Mouse (Mus musculus): Measurements from ENCODE around the gene Xirp2. TPM values are rescaled to one million over a fixed set of nuclear protein-coding genes. Genes with fewer than 3 reads are reported as not detected.
"Not testable (repeated sequence)": the region's sequence is repeated elsewhere in the genome, so short reads cannot be mapped to it uniquely, and the experiment has no call there.

Gene Xirp2
- polyA plus RNA-seq (2015; fragmentation: Nextera tagmentation; extraction: Ambion mirVana) = not detected in 2 replicates

DNA sequence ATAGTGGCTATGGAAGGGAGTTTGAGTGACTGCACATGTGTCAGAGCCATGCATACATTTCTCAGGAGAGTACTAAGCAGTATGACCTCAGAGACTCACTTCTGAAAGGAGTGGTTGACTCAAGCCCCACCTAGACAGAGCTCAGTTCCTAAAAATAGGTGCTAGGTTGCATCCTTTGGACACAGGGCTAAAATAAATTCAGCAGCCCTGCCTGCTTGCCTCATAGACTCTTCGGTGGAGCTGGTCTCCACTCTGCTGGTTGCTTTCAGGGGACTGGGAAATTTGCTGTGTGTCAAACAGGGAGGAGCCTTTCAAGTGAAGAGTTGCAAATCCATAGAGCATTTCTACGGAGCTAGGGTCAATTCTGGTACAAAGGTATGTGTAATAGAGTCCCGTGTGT lies at the start of gene Xirp2:
Gene Xirp2, plus strand, starts transcription at position 223 of the 400 bp plus-strand sequence.
- Histone ChIP-seq H3K36me3 (replicated peaks) (no peaks in the 10 kb centered on the region), H3K27ac (no peak within 1 kb of the TSS), H3K4me3 (no peak within 1 kb of the TSS), H3K4me2 (no peak within 1 kb of the TSS), H3K4me1 (no peaks in the 10 kb centered on the region), H3K9me3 (no peaks in the 10 kb centered on the region), H3K27me3 (replicated peaks) (no peaks in the 10 kb centered on the region), H3K9ac (no peak within 1 kb of the TSS)
- no peak for ATAC-seq (replicated peaks)
- WGBS = 82% methylated on average over 3 of the region's 3 CpGs

DNA sequence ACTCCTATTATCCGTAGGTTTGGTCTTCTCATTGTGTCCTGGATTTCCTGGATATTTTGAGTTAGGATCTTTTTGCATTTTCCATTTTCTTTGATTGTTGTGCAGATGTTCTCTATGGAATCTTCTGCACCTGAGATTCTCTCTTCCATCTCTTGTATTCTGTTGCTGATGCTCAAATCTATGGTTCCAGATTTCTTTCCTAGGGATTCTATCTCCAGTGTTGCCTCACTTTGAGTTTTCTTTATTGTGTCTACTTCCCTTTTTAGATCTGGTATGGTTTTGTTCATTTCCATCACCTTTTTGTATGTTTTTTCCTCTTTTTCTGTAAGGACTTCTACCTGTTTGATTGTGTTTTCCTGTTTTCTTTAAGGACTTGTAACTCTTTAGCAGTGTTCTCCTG lies 32.4 kb upstream of the Xirp2 start, which contains the start of gene Gm21830:
Gene Gm21830, plus strand, starts transcription at position 301 of the 400 bp plus-strand sequence.
- H3K4me2 ChIP-seq; H3K9ac ChIP-seq; H3K4me3 ChIP-seq; H3K27ac ChIP-seq; H3K4me1 ChIP-seq; ATAC-seq (replicated peaks); H3K9me3 ChIP-seq; H3K27me3 ChIP-seq (replicated peaks); H3K36me3 ChIP-seq (replicated peaks): not testable (repeated sequence)
- no CpG with 5 or more reads among the region's 1 CpGs for WGBS

DNA sequence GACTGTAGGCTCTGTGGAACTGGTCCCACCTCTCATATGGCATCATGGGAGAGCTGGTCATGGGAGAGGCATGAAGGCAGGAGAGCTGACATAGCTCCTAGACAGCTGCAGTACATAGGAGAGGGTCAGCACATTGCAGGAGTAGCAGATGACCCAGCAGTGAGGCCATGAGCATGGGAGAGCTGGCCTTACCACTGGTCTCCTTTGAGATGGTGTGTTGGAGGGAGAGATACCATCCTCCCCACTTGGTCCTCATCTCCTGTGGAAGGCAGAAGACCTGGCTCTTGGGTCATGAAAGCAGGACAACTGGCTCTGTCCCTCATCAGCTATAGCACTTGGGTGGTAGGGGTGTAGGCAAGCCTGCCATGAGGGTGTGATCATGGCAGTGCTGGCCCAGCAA lies 24.9 kb upstream of the Xirp2 start:
- Histone ChIP-seq H3K4me1 (no peaks in the 10 kb centered on the region), H3K9ac (no peak overlapping the region), H3K4me2 (no peak overlapping the region), H3K36me3 (replicated peaks) (no peaks in the 10 kb centered on the region), H3K27ac (no peak overlapping the region), H3K9me3 (no peaks in the 10 kb centered on the region), H3K27me3 (replicated peaks) (no peaks in the 10 kb centered on the region), H3K4me3 (no peak overlapping the region)
- ATAC-seq (replicated peaks) = no peak

DNA sequence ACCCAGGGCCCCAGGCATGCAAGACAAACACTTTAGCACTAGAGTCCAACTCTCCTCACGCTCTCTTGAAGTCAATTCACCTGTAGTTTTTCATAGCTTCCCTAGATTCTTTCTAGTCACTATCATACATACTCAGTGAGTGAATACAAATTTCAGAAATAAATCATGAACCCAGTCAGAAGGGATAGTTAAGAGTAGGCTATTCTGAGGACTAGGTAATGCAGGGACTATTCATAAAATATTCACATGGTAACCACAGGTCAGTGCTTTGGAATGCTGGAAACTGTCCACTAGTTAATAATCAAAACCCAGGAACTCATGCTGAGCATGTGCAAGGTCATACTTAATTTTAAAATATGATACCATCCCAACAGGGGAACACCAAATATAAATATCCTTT lies 23.0 kb upstream of the Xirp2 start:
- WGBS = 93% methylated on average over 1 of the region's 1 CpGs
- Histone ChIP-seq H3K4me2 (no peak overlapping the region), H3K9me3 (no peaks in the 10 kb centered on the region), H3K36me3 (replicated peaks) (no peaks in the 10 kb centered on the region), H3K4me3 (no peak overlapping the region), H3K27ac (no peak overlapping the region), H3K27me3 (replicated peaks) (no peaks in the 10 kb centered on the region), H3K4me1 (no peaks in the 10 kb centered on the region), H3K9ac (no peak overlapping the region)
- ATAC-seq (replicated peaks) = no peak

DNA sequence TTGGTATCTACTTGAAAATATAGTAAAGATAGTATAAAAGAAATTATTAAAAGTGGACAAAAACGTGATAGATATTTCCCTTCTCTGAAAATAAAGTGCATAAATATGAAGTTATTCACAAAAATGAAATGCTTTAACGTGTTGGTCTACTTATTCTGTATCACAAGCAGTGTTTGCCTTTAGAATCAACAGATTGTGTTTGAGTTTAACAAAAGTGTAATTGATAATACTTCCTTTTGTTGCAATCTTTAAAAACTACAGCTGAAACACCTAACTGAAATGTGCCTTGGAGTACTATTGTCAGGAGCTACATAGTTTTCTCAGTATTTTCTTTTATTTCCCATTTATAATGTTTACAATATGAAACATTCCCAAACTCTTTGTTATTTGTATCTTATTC lies 12.7 kb upstream of the Xirp2 start, which contains the start of gene Gm26727:
Gene Gm26727, minus strand, starts transcription at position 101 of the 400 bp plus-strand sequence.
- no peaks in the 10 kb centered on the region for H3K27me3 ChIP-seq (replicated peaks)
- no peak within 1 kb of the TSS for H3K27ac ChIP-seq
- no peak within 1 kb of the TSS for H3K9ac ChIP-seq
- H3K36me3 ChIP-seq (replicated peaks) = no peaks in the 10 kb centered on the region
- no peak for ATAC-seq (replicated peaks)
- H3K9me3 ChIP-seq = no peaks in the 10 kb centered on the region
- WGBS = 56% methylated on average over 2 of the region's 2 CpGs
- H3K4me2 ChIP-seq = no peak within 1 kb of the TSS
- no peaks in the 10 kb centered on the region for H3K4me1 ChIP-seq
- no peak within 1 kb of the TSS for H3K4me3 ChIP-seq

DNA sequence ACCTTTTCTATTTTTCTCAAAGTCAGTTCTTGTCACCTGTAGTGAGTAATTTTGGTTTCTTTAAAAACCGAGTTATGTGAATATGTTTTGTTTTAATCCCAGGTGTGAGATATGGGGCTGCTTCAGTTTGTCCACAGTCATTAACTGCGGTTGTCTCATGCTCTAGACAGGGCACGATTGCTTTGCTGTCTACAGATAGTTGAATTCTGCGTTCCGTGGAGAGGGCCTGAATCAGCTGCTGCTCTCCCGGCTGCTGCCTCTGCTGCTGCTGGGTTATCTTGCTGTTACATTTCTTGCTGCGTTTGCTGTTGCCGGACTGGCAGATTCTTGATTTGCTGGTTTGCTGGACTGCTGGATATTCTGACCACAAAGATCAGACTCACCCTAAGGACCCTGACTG lies 7.5 kb upstream of the Xirp2 start:
- no peak for ATAC-seq (replicated peaks)
- no peaks in the 10 kb centered on the region for H3K4me1 ChIP-seq
- no peak overlapping the region for H3K4me3 ChIP-seq
- no peak overlapping the region for H3K27ac ChIP-seq
- no peaks in the 10 kb centered on the region for H3K36me3 ChIP-seq (replicated peaks)
- H3K9ac ChIP-seq = no peak overlapping the region
- H3K9me3 ChIP-seq = no peaks in the 10 kb centered on the region
- no peak overlapping the region for H3K4me2 ChIP-seq
- no peaks in the 10 kb centered on the region for H3K27me3 ChIP-seq (replicated peaks)
- WGBS = 88% methylated on average over 8 of the region's 8 CpGs

DNA sequence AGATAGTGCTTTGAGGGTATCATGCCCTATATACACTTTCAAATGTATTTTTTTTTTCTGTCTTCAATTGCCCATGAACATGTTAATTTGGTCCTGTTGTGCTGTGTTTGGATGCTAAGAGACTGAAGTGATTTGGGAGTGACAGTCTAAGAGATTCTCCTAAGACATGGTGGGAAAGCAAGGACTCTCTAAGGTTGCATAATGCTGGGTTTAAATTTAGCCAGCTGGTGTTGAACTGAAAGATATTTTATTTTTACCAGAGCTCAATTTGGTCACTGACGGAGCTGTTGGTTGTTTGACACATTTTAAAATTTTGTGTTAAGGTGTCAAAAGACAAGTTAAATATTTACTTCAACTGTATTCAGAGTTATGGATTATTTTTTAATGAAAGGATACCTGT lies 970 bp downstream of the Xirp2 start:
- H3K4me2 ChIP-seq = no peak overlapping the region
- ATAC-seq (replicated peaks) = no peak
- no peak overlapping the region for H3K27ac ChIP-seq
- no peak overlapping the region for H3K4me3 ChIP-seq
- H3K4me1 ChIP-seq = no peaks in the 10 kb centered on the region
- H3K36me3 ChIP-seq (replicated peaks) = no peaks in the 10 kb centered on the region
- H3K9ac ChIP-seq = no peak overlapping the region
- H3K9me3 ChIP-seq = no peaks in the 10 kb centered on the region
- WGBS = 92% methylated on average over 1 of the region's 1 CpGs
- H3K27me3 ChIP-seq (replicated peaks) = no peaks in the 10 kb centered on the region

DNA sequence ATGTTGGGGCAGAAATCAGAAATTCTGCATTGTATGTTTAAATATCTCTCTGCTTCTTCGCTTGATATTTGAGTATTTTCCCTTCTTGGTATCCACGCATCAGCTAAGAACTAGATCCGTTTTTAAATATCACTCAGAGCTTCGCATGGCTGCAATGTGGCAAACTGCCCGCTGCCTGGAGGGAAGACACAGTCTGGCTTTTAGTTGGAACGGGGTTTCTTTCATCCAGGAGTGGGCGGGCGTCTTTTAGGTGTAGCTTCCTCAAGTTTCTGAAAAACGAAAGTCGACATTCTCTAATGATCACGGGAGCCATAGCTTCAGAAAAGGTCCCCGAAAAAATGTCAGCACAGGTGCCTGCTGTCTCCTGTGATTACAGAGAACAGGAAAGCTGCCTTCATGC lies 1.4 kb downstream of the Xirp2 start:
- H3K4me1 ChIP-seq = no peaks in the 10 kb centered on the region
- no peaks in the 10 kb centered on the region for H3K36me3 ChIP-seq (replicated peaks)
- no peaks in the 10 kb centered on the region for H3K27me3 ChIP-seq (replicated peaks)
- WGBS = 74% methylated on average over 12 of the region's 12 CpGs
- H3K9ac ChIP-seq = no peak overlapping the region
- no peak for ATAC-seq (replicated peaks)
- no peak overlapping the region for H3K4me2 ChIP-seq
- no peak overlapping the region for H3K27ac ChIP-seq
- no peak overlapping the region for H3K4me3 ChIP-seq
- no peaks in the 10 kb centered on the region for H3K9me3 ChIP-seq

DNA sequence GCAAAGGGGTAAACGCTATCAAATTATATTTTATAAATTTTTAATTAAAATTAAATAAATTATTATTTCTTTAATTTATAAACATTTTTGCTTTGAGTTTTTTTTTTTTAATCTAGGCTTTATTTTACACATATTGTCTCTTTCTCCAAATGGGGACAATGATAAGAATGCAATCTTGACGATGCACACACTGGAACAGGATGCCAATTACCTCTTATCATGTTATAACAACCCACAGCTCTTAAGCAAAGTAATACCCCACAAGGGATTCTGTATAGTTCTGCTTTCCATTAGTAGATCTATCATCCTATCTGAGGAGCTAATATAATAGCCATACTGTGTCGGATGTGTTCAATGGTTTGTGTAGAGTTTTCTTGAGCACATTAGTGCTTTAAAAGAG lies 15.1 kb downstream of the Xirp2 start:
- 77% methylated on average over 3 of the region's 3 CpGs for WGBS
- ATAC-seq (replicated peaks) = no peak

DNA sequence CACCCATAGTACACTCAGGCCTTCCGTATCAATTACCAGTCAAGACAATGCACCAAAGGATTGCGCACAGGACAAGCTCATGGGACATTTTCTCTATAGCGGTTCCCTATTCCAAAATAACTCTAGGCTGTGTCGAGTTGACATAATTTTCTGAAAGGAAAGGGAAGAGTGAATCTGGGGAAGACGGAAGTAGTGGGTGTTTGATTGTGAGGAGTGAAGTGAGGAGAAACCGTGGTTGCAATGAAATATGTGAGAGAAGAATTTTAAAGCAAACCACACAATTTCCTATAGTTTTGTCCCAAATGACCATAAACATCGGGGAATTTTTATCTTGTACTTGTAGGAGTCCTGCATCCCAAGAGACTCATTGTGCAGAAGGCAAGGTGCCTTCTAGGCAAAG lies 21.2 kb downstream of the Xirp2 start:
- no peak overlapping the region for H3K4me3 ChIP-seq
- WGBS = 88% methylated on average over 7 of the region's 7 CpGs
- H3K9ac ChIP-seq = no peak overlapping the region
- ATAC-seq (replicated peaks) = no peak
- no peaks in the 10 kb centered on the region for H3K9me3 ChIP-seq
- H3K36me3 ChIP-seq (replicated peaks) = no peaks in the 10 kb centered on the region
- no peaks in the 10 kb centered on the region for H3K4me1 ChIP-seq
- no peaks in the 10 kb centered on the region for H3K27me3 ChIP-seq (replicated peaks)
- no peak overlapping the region for H3K27ac ChIP-seq
- no peak overlapping the region for H3K4me2 ChIP-seq

More for the DNA sequence above, 15.1 kb downstream of the Xirp2 start:
- H3K27me3 ChIP-seq (replicated peaks) = no peaks in the 10 kb centered on the region
- H3K36me3 ChIP-seq (replicated peaks) = no peaks in the 10 kb centered on the region
- H3K27ac ChIP-seq = no peak overlapping the region
- H3K4me3 ChIP-seq = no peak overlapping the region
- H3K9ac ChIP-seq = no peak overlapping the region
- no peak overlapping the region for H3K4me2 ChIP-seq
- no peaks in the 10 kb centered on the region for H3K4me1 ChIP-seq
- H3K9me3 ChIP-seq = no peaks in the 10 kb centered on the region

DNA sequence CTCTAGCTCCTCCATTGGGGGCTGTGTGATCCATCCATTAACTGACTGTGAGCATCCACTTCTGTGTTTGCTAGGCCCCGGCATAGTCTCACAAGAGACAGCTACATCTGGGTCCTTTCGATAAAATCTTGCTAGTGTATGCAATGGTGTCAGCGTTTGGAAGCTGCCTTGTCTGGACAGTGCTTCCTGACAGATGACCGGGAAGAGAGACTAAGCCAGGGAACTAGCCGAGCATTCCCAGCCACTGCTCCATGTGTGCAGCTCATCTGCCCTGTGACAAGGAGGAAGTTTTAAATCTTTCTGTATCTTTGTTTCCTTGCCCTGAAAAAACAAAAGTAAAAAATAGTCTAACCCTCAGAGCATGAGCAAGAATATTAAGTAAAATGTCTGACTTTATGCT lies 24.2 kb downstream of the Xirp2 start:
- not testable (repeated sequence) for H3K4me3 ChIP-seq; H3K36me3 ChIP-seq (replicated peaks); H3K4me2 ChIP-seq; H3K9ac ChIP-seq; H3K4me1 ChIP-seq; ATAC-seq (replicated peaks); H3K27ac ChIP-seq; H3K9me3 ChIP-seq; H3K27me3 ChIP-seq (replicated peaks)
- 87% methylated on average over 5 of the region's 5 CpGs for WGBS

DNA sequence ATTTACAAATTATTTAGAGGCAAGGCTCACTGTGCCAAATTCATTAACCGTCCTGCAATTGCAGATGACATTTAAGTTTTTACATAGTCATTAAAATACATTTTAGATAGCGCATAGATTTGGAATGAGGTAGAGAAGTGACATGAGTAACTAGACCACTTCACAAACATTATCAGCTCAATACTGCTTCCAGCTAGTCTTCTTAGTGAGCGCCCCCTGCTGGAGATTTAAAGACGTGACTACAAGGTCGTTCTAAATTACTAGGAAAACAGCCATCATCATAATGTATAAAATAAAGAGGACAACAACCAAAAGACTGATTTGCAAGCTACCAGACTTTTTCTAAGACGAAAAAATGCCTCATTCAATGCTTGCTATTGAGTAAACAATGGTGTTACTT lies 32.0 kb downstream of the Xirp2 start:
- Histone ChIP-seq H3K9me3 (no peaks in the 10 kb centered on the region), H3K27me3 (replicated peaks) (no peaks in the 10 kb centered on the region), H3K4me2 (no peak overlapping the region), H3K27ac (no peak overlapping the region), H3K36me3 (replicated peaks) (no peaks in the 10 kb centered on the region), H3K4me1 (no peaks in the 10 kb centered on the region), H3K4me3 (no peak overlapping the region), H3K9ac (no peak overlapping the region)
- ATAC-seq (replicated peaks) = no peak
- 18% methylated on average over 6 of the region's 6 CpGs for WGBS

DNA sequence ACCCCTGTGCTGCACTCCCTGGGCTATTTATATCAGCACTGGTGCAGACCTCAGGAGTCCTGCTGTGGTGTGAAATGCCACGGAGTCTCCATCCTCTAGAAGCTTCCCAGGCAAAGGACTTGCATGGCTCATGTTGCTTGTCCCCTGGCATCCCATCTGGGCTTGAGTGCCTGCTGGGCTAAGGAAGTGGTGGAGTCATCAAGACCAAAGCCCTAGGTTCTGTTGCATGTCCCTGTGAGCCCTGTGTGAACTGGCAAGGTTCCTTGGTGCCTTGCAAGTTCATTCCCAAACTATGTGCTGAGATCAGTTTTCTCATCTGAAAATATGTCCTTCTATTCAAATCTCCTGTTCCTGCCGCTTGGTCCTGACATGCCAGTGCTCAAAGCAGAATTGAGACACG lies 35.2 kb downstream of the Xirp2 start:
- Histone ChIP-seq H3K27me3 (replicated peaks) (no peaks in the 10 kb centered on the region), H3K36me3 (replicated peaks) (no peaks in the 10 kb centered on the region), H3K4me2 (no peak overlapping the region), H3K9ac (no peak overlapping the region), H3K27ac (no peak overlapping the region), H3K4me3 (no peak overlapping the region), H3K4me1 (no peaks in the 10 kb centered on the region), H3K9me3 (no peaks in the 10 kb centered on the region)
- 64% methylated on average over 3 of the region's 3 CpGs for WGBS
- ATAC-seq (replicated peaks) = no peak

DNA sequence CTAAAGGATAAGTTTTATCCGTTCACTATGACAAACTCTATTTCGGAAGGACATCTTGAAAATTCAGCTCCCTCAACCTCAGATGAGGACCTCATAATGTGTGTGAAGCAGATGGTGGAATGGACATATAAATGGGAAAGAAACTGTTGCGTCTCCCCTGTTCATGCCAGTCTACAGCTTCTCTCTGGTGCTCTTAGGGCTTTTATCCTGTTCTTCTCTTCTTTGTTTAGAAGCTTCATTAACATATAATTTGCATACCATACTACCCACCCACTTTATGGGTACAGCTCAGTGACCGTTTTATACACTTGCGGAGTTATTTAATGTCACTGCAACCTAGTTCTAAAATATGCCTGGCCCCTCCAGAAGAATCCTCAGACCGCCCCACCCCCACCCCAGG lies 40.9 kb downstream of the Xirp2 start:
- H3K27ac ChIP-seq = no peak overlapping the region
- H3K9ac ChIP-seq = no peak overlapping the region
- 80% methylated on average over 6 of the region's 6 CpGs for WGBS
- no peaks in the 10 kb centered on the region for H3K4me1 ChIP-seq
- H3K4me3 ChIP-seq = no peak overlapping the region
- H3K9me3 ChIP-seq = no peaks in the 10 kb centered on the region
- no peak for ATAC-seq (replicated peaks)
- H3K4me2 ChIP-seq = no peak overlapping the region
- no peaks in the 10 kb centered on the region for H3K27me3 ChIP-seq (replicated peaks)
- no peaks in the 10 kb centered on the region for H3K36me3 ChIP-seq (replicated peaks)

Data from midbrain, embryonic 15.5 days (tissue).